Mouse (Mus musculus): Measurements from ENCODE around the gene Slc19a3. TPM values are rescaled to one million over a fixed set of nuclear protein-coding genes. Genes with fewer than 3 reads are reported as not detected.

Slc19a3 gene
- polyA plus RNA-seq, 1 experiment from 2014 or later, result 0.49 TPM

Other genes with a start within 250 kb of the Slc19a3 start
- 35.3 and 36.9 TPM in 2 replicates for gene Agfg1, start 199.0 kb downstream of the Slc19a3 start, polyA plus RNA-seq (2015; fragmentation: Nextera tagmentation; extraction: Ambion mirVana)
- gene A030005L19Rik, start 125.1 kb downstream of the Slc19a3 start, polyA plus RNA-seq (2015; fragmentation: Nextera tagmentation; extraction: Ambion mirVana), result 0.25 TPM in 1 of 2 replicates, not detected in the other
- gene A030014E15Rik, start 113.5 kb downstream of the Slc19a3 start, polyA plus RNA-seq (2015; fragmentation: Nextera tagmentation; extraction: Ambion mirVana), result not detected in 2 replicates
- not detected in 2 replicates for gene Gm6217, start 107.0 kb downstream of the Slc19a3 start, polyA plus RNA-seq (2015; fragmentation: Nextera tagmentation; extraction: Ambion mirVana)
- gene A030003K21Rik, start 95.1 kb downstream of the Slc19a3 start, polyA plus RNA-seq (2015; fragmentation: Nextera tagmentation; extraction: Ambion mirVana), result not detected in 2 replicates
- gene Gm7544, start 82.4 kb downstream of the Slc19a3 start, polyA plus RNA-seq (2015; fragmentation: Nextera tagmentation; extraction: Ambion mirVana), result not detected in 2 replicates
- gene Gm47955, start 78.2 kb downstream of the Slc19a3 start, polyA plus RNA-seq (2015; fragmentation: Nextera tagmentation; extraction: Ambion mirVana), result not detected in 2 replicates
- gene Gm47959, start 37.9 kb downstream of the Slc19a3 start, polyA plus RNA-seq (2015; fragmentation: Nextera tagmentation; extraction: Ambion mirVana), result not detected in 2 replicates
- not detected in 2 replicates for gene Krtap28-10, start 4.0 kb upstream of the Slc19a3 start, polyA plus RNA-seq (2015; fragmentation: Nextera tagmentation; extraction: Ambion mirVana)
- not detected in 2 replicates for gene Gm47969, start 6.5 kb upstream of the Slc19a3 start, polyA plus RNA-seq (2015; fragmentation: Nextera tagmentation; extraction: Ambion mirVana)
- not detected in 2 replicates for gene A030005K14Rik, start 20.9 kb upstream of the Slc19a3 start, polyA plus RNA-seq (2015; fragmentation: Nextera tagmentation; extraction: Ambion mirVana)
- not detected in 2 replicates for gene Krtap28-13, start 22.5 kb upstream of the Slc19a3 start, polyA plus RNA-seq (2015; fragmentation: Nextera tagmentation; extraction: Ambion mirVana)
- gene Ccl20, start 78.3 kb upstream of the Slc19a3 start, polyA plus RNA-seq (2015; fragmentation: Nextera tagmentation; extraction: Ambion mirVana), result not detected in 2 replicates
- 0.28 and 0.48 TPM in 2 replicates for gene Daw1, start 121.3 kb upstream of the Slc19a3 start, polyA plus RNA-seq (2015; fragmentation: Nextera tagmentation; extraction: Ambion mirVana)

All from neural tube, embryonic 13.5 days (tissue).